Mouse (Mus musculus) forebrain, postnatal 0 days (tissue): Measurements from ENCODE around the gene Oscp1. TPM values are rescaled to one million over a fixed set of nuclear protein-coding genes. Genes with fewer than 3 reads are reported as not detected.

Experiments used
- ATAC-seq: fragments of 200-750 bp; cut with Nextera tagmentation; 2 replicates; pipeline ENCODE4 v1.8.0; 2017; ENCODE audit warnings: mild to moderate bottlenecking, moderate library complexity
- DNase-seq: peaks from one replicate; pipeline ENCODE4 v3.0.0-alpha.2; 2015
- H3K27ac ChIP-seq: fragments of 300-500 bp; sonication (generic); 2 replicates; pipeline ENCODE4 v1.5.1; 2014; ENCODE audit warnings: low read depth, mild to moderate bottlenecking, antibody characterized with exemption, low read length, moderate library complexity, mixed read lengths
- H3K27me3 ChIP-seq: fragments of 300-500 bp; sonication (generic); 2 replicates; pipeline ENCODE4 v1.6.1; 2014; ENCODE audit warnings: mild to moderate bottlenecking, low read length, mixed read lengths; ENCODE audit not compliant: insufficient read depth
- H3K36me3 ChIP-seq: fragments of 300-500 bp; sonication (generic); 2 replicates; pipeline ENCODE4 v1.6.1; 2014; ENCODE audit warnings: mild to moderate bottlenecking, moderate library complexity; ENCODE audit not compliant: insufficient read depth
- H3K4me1 ChIP-seq: fragments of 300-500 bp; sonication (generic); 2 replicates; pipeline ENCODE4 v1.6.1; 2014; ENCODE audit warnings: antibody characterized with exemption; ENCODE audit not compliant: insufficient read depth
- H3K4me2 ChIP-seq: fragments of 300-500 bp; sonication (generic); 2 replicates; pipeline ENCODE4 v1.6.1; 2014; ENCODE audit warnings: low read depth, mild to moderate bottlenecking, moderate library complexity
- H3K4me3 ChIP-seq: fragments of 300-500 bp; sonication (generic); 2 replicates; pipeline ENCODE4 v1.5.1; 2014; ENCODE audit warnings: low read depth, low read length, mixed read lengths
- H3K9ac ChIP-seq: fragments of 300-500 bp; sonication (generic); 2 replicates; pipeline ENCODE4 v1.6.1; 2014; ENCODE audit warnings: mild to moderate bottlenecking
- H3K9me3 ChIP-seq: fragments of 300-500 bp; sonication (generic); 2 replicates; pipeline ENCODE4 v1.6.1; 2016; ENCODE audit warnings: low read length
- CTCF ChIP-seq: sonication (generic); IDR thresholded peaks from 2 replicates; pipeline ENCODE4 v1.5.1; 2016; ENCODE audit warnings: antibody characterized with exemption, control low read depth, low read depth
- WGBS: fragments of 180-500 bp; shearing (Covaris S2); extraction: QIAGEN DNeasy Blood & Tissue Kit; methylation state at CpG from one replicate; pipeline ENCODE4 v1.1.7; 2014; 5-methylcytosine and 5-hydroxymethylcytosine counted together
- polyA plus RNA-seq: library from polyadenylated mRNA; unstranded; fragments of >200 nt; fragmentation: Nextera tagmentation; extraction: Ambion mirVana; gene quantifications from 2 replicates; pipeline ENCODE4 v1.2.1, GENCODE M21; 2015
- total RNA-seq: library from RNA; depleted of rRNA; stranded (reverse); fragments of >200 nt; gene quantifications from 2 replicates; pipeline ENCODE4 v1.2.3, GENCODE M21; 2014

Gene Oscp1
- total and polyA plus RNA-seq, 2 experiments from 2014 or later: 30.8 to 43.7 TPM

DNA sequence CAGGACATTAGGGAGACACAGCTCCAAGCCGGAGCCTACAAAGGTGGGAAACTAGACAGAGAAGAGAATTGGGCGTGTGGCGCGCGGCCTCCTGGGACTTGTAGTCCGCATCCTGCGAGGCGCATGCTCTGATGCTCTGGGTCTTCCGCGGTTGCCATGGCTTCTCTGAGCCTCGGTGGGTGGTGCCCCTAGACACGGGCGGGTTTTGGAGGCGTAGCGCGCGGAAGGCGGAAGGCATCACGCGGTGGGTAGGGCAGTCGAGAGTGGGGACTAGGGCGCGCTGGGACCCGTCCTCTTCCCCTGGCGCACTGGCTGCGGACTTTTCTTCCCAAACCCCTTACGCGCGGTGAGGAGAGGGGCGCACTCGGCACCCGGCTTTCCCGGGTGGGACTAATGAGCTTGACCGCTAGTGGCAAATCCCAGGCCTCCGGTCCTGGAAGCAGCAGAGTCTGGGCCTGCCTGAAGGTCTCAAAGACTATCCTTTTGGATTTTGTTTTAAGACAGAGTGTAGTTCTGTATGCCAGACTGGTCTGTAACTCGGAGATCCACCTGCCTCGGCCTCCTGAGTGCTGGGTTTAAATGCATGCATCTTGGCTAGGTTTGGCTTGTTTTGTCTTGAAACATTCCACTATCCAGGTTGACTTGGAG is 38.2 kb downstream of the Oscp1 start, which contains the start of gene Lsm10:
Gene Lsm10, plus strand, starts transcription at position 160 of the 648 bp plus-strand sequence.
- Histone ChIP-seq H3K36me3 (no peaks in the 10 kb centered on the region), H3K9me3 (no peaks in the 10 kb centered on the region), H3K4me1 (0 out of 2 replicates have a peak, but pooled peaks cover 4% of the 10 kb centered on the region), H3K4me2 (peak within 1 kb of the TSS; percentile 61), H3K9ac (peak within 1 kb of the TSS; percentile 78), H3K27ac (peak within 1 kb of the TSS; percentile 88), H3K4me3 (peak within 1 kb of the TSS; percentile 65), H3K27me3 (no peaks in the 10 kb centered on the region)
- DNase-seq: peak; percentile 97
- ATAC-seq: peak; percentile 99
- WGBS: 3% methylated on average over 34 of the region's 37 CpGs
- TF ChIP-seq CTCF: no peak

DNA sequence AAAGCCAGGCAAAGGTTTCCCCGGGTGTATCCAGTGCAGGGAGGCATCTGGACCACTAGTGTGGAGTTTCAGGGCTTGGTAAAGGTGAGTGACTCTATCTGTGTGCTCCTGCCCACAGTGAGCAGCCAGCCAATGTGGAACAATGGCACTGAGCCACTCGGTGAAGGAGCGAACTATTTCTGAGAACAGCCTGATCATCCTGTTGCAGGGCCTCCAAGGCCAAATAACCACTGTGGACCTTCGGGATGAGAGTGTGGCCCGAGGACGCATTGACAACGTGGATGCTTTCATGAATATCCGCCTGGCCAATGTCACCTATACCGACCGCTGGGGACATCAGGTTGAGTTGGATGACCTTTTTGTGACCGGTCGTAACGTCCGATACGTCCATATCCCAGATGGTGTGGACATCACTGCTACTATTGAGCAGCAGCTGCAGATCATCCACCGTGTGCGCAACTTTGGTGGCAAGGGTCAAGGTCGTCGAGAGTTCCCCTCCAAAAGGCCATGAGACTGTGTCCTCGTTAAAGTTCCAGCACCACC is 39.4 kb downstream of the Oscp1 start:
- Histone ChIP-seq H3K27ac (no peak overlapping the region), H3K9ac (no peak overlapping the region), H3K4me2 (no peak overlapping the region), H3K27me3 (no peaks in the 10 kb centered on the region), H3K9me3 (no peaks in the 10 kb centered on the region), H3K4me3 (no peak overlapping the region), H3K36me3 (no peaks in the 10 kb centered on the region), H3K4me1 (peaks cover 9% of the 10 kb centered on the region)
- DNase-seq: no peak
- WGBS: 95% methylated on average over 20 of the region's 20 CpGs
- TF ChIP-seq CTCF: no peak
- no peak for ATAC-seq

DNA sequence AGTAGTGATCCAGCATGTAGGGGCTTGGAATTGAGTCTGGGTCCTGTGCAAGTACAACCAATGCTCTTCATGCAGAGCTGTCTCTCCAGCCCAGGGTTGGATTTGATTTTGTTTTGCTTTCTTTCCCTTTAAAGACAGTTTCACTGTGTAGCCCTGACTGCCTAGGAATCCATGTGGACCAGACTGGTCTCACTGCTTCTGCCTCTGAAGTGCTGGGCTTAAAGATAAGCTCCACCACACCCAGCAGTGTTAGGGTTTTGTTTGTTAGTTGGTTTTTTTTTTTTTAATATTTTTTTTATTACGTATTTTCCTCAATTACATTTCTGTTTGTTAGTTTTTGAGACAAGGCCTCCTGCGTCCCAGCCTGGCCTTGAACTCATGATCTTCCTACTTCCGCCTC is 41.0 kb downstream of the Oscp1 start:
- no peak overlapping the region for H3K4me2 ChIP-seq
- WGBS: 96% methylated on average over 3 of the region's 3 CpGs
- H3K27ac ChIP-seq: peak overlapping the region; percentile 35; the same call in 1 of the 2 replicates
- DNase-seq (no peak), ATAC-seq (no peak)
- peaks cover 15% of the 10 kb centered on the region for H3K4me1 ChIP-seq
- no peaks in the 10 kb centered on the region for H3K9me3 ChIP-seq
- H3K27me3 ChIP-seq: no peaks in the 10 kb centered on the region
- no peak overlapping the region for H3K9ac ChIP-seq
- H3K4me3 ChIP-seq: no peak overlapping the region
- TF ChIP-seq CTCF: no peak
- no peaks in the 10 kb centered on the region for H3K36me3 ChIP-seq

DNA sequence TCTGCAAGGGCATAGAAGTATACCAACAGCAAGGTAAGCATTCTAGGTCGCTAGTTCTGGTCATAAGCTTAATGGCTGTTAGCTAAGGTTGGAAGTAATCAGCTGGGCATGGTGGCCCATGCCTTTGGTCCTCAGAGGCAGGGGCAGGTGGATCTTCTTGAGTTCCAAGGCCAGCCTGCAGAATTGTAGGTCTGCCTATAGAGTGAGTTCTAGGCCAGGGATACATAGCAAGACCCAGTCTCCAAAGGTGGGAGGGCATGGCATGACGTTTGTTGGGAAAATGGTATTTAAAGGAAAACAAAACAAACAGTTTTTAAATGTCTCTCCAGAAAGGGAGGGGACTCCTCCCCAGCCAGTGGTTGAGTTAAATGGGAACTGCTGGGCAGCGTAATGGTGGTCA is 42.4 kb downstream of the Oscp1 start:
- no peak for DNase-seq
- no peak overlapping the region for H3K4me3 ChIP-seq
- H3K27ac ChIP-seq: no peak overlapping the region
- no peaks in the 10 kb centered on the region for H3K9me3 ChIP-seq
- no peak overlapping the region for H3K9ac ChIP-seq
- no peak for TF ChIP-seq CTCF
- 89% methylated on average over 3 of the region's 3 CpGs for WGBS
- peaks cover 27% of the 10 kb centered on the region for H3K4me1 ChIP-seq
- no peaks in the 10 kb centered on the region for H3K27me3 ChIP-seq
- no peak for ATAC-seq
- no peak overlapping the region for H3K4me2 ChIP-seq
- H3K36me3 ChIP-seq: no peaks in the 10 kb centered on the region

DNA sequence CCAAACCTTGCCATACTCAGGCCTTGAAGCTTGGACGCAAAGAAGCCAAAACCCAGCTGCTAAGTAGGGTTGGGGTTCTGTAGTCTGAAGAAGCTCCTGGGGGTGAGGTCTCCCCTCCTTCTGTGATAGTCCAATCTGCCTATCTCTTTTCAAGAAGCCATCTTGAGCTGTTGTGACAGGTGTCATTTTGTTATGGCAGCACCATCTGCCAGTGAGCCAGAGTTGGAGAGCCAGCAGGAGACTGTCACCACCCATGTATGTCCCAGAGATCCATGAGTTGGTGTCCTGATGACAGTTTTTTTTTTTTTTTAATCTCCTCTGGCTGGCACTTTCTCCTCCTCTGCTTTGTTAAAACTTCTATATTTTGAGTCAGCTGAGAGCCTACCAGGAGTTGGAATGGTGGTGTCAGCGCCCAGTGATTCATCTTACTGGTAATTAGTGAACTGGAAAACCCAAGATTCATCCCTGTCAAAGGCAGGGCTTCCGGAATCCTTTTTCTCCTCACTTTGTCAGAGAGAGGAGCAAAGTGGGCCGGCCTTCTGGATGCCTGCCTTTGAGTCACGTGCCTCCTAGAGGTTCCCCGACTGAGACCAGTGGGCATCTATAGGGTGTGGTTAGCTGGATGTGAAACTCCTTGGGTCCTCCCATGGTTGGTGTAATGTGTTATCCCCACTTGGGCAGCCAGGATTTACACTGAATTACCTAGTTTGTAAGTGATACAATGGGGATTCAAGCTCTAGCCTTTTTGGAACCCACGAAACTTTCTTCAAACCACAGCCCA is 43.9 kb downstream of the Oscp1 start:
- no peak for TF ChIP-seq CTCF
- DNase-seq (no peak), ATAC-seq (no peak)
- Histone ChIP-seq H3K27me3 (no peaks in the 10 kb centered on the region), H3K27ac (peak overlapping the region; percentile 80; the same call in 1 of the 2 replicates), H3K9me3 (no peaks in the 10 kb centered on the region), H3K4me1 (peaks cover 27% of the 10 kb centered on the region), H3K9ac (peak overlapping the region; percentile 47), H3K36me3 (no peaks in the 10 kb centered on the region), H3K4me2 (peak overlapping the region; percentile 85), H3K4me3 (no peak overlapping the region)
- WGBS: 36% methylated on average over 7 of the region's 7 CpGs

DNA sequence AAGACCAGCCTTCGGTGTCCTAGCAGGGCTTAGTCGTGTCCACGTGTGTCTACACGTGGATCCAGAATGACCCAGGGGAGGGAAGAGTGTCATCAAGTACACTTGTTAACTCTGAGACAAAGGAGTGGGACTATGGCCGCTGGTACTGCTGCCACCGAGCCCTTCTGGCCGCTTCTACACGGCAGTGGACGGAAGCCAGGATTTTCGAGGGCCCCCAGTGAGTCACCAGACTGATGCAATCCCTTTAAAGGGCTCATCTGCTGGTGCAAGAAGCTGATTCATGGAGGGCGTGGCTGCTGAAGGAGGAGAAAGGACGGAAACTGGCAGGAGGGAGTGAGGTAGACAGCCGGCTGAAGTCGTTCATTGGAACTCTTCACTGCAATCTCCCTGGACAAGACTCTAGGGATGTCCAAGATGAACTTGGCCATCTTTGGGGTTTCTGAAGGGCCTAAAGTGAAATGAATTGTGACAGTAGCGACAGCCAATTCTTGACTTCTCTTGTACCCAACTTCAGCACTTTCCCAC is 44.8 kb downstream of the Oscp1 start:
- Histone ChIP-seq H3K9me3 (no peaks in the 10 kb centered on the region), H3K9ac (peak overlapping the region; percentile 47), H3K36me3 (no peaks in the 10 kb centered on the region), H3K27ac (peak overlapping the region; percentile 80), H3K4me3 (peak overlapping the region; percentile 93), H3K4me2 (peak overlapping the region; percentile 85), H3K4me1 (peaks cover 27% of the 10 kb centered on the region), H3K27me3 (no peaks in the 10 kb centered on the region)
- no peak for TF ChIP-seq CTCF
- peak; percentile 44 for ATAC-seq
- WGBS: under 1% methylated on average over 15 of the region's 15 CpGs
- DNase-seq: peak; percentile 70
